Mouse (Mus musculus): ENCODE results near the gene Gm9837. TPM values are rescaled to one million over a fixed set of nuclear protein-coding genes. Genes with fewer than 3 reads are reported as not detected.

Gm9837 gene
- polyA plus RNA-seq, 1 experiment from 2014 or later, result not detected

DNA sequence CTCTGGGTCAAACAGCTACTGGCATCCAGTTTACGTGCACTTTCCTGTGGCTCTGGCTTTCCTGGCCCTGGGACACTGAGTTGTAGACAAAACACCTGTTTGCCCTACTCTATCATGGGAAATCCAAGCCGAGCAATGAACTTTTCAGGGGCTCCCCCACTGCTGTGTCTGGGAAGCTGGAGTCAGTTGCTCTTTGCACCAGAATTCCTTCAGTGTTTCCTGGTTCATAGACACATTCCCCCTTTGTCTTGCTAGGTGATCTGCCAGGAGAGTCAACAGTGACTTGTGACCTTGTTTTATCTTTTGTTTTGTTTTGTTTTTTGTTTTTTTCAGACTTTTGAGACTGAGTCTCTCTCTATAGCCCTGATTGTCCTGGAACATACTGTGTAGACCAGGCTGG is 18.9 kb downstream of the Gm9837 start:
- Histone ChIP-seq H3K4me1 (replicated peaks) (peaks cover 7% of the 10 kb centered on the region; the same call in 1 of the 2 replicates), H3K9me3 (no peaks in the 10 kb centered on the region), H3K36me3 (no peaks in the 10 kb centered on the region), H3K4me2 (no peak overlapping the region), H3K27ac (no peak overlapping the region), H3K4me3 (replicated peaks) (no peak overlapping the region), H3K9ac (replicated peaks) (no peak overlapping the region), H3K27me3 (peaks cover 6% of the 10 kb centered on the region; the same call in 1 of the 2 replicates)
- WGBS, result 55% methylated on average over 2 of the region's 2 CpGs
- ATAC-seq (ENCODE audit: insufficient number of reproducible peaks, insufficient read depth, low FRiP score, low TSS enrichment, low read depth), result no peak

DNA sequence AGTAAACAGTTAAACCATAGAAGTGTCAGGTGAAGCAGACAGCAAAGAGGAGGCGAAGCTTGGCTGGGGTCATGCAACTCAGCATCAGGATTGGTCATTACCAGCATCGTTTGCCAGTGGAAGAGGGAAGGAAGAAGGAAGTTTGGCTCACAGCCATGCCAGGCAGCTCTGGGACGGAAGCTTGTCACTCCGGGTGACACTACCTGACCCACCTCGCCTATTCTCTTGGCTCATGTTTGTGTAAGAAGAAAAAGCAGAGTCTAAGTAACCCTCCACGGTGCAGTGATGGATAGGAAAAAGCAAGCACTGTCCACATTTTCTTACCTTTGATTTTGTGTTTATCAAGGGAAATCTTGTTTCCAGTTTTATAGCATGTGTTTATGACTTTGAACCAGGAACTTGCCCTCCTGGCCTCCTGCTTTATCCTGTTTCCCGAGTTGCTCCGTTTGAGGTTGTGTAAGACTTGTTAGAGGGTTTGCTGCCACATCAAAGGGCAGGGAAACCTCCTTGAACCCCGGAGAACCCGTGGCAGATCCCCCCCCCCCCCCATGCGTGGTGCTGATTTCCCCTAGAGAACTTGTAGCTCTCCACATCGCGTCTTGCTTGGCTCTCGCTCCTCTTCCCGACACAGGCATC is 20.1 kb downstream of the Gm9837 start:
- no peak overlapping the region for H3K9ac ChIP-seq (replicated peaks)
- no peaks in the 10 kb centered on the region; the same call in 1 of the 2 replicates for H3K27me3 ChIP-seq
- ATAC-seq (ENCODE audit: insufficient number of reproducible peaks, insufficient read depth, low FRiP score, low TSS enrichment, low read depth), result no peak
- H3K9me3 ChIP-seq, result no peaks in the 10 kb centered on the region
- no peak overlapping the region for H3K27ac ChIP-seq
- 43% methylated on average over 15 of the region's 15 CpGs for WGBS
- peaks cover 7% of the 10 kb centered on the region; the same call in 1 of the 2 replicates for H3K4me1 ChIP-seq (replicated peaks)
- H3K4me2 ChIP-seq, result no peak overlapping the region
- no peaks in the 10 kb centered on the region for H3K36me3 ChIP-seq
- no peak overlapping the region for H3K4me3 ChIP-seq (replicated peaks)

DNA sequence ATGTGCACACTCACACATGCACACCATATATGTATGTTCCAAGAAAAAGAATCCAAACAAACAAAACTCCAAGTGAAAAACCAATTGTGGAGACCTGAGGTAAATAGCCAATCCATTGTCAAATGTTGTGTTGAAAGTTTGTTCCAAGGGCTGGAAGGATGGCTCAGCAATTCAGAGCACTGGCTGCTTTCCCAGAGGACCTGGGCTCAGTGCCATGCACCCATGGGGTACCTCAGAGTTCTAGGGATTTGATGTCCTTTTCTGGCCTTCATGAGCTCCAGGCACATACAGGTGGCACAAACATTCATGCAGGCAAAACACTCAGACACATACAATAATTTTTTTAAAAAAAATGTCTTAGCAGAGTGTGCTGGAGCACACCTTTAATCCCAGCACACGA is 21.8 kb downstream of the Gm9837 start:
- H3K36me3 ChIP-seq, result no peaks in the 10 kb centered on the region
- H3K4me2 ChIP-seq, result no peak overlapping the region
- peaks cover 7% of the 10 kb centered on the region; the same call in 1 of the 2 replicates for H3K4me1 ChIP-seq (replicated peaks)
- no peak overlapping the region for H3K9ac ChIP-seq (replicated peaks)
- H3K4me3 ChIP-seq (replicated peaks), result no peak overlapping the region
- H3K9me3 ChIP-seq, result no peaks in the 10 kb centered on the region
- no peak overlapping the region for H3K27ac ChIP-seq
- no peaks in the 10 kb centered on the region; the same call in 1 of the 2 replicates for H3K27me3 ChIP-seq
- WGBS, result 73% methylated on average over 1 of the region's 1 CpGs
- ATAC-seq (ENCODE audit: insufficient number of reproducible peaks, insufficient read depth, low FRiP score, low TSS enrichment, low read depth), result no peak

DNA sequence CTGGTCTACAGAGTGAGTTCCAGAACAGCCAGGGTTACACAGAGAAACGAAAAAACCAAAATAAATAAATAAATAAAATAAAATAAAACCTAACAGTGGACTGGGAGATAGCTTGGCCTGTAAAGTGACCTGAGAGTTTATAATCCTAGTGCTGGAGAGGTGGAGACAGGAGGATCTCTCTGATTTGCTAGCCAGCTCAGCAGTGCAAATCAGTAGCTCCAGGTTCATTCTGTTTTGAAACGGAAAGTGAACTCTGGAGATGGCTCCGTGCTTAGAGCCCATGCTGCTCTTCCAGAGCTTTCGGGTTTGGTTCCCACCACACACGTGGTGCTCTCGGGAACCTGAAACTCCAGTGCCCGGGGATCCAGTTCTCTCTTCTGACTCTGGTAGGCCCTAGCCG is 22.3 kb downstream of the Gm9837 start:
- ATAC-seq (ENCODE audit: insufficient number of reproducible peaks, insufficient read depth, low FRiP score, low TSS enrichment, low read depth), result no peak
- Histone ChIP-seq H3K4me2 (no peak overlapping the region), H3K4me1 (replicated peaks) (peaks cover 7% of the 10 kb centered on the region; the same call in 1 of the 2 replicates), H3K9ac (replicated peaks) (no peak overlapping the region), H3K27ac (no peak overlapping the region), H3K9me3 (no peaks in the 10 kb centered on the region), H3K36me3 (no peaks in the 10 kb centered on the region), H3K4me3 (replicated peaks) (no peak overlapping the region), H3K27me3 (no peaks in the 10 kb centered on the region; the same call in 1 of the 2 replicates)
- 86% methylated on average over 8 of the region's 8 CpGs for WGBS

DNA sequence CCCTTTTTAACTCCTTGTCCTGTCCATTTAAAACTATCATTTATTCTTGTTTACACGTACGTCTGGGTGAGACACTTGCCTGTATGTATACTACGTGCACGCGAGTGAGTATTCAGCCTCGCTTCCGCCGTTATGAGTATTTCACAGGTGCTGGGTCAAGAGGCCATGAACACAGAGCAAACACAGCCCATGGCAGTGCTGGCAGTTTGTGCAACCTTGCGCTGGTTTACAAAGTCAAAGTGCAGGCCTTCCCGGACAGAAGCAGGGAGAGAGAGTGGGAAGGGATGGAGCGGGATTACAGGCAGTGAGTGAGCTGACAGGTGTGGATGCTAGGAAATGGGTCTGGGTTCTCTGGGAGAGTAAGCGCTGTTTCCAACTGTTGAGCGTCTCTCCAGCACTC is 24.1 kb downstream of the Gm9837 start:
- Histone ChIP-seq H3K4me1 (replicated peaks) (peaks cover 7% of the 10 kb centered on the region; the same call in 1 of the 2 replicates), H3K9me3 (no peaks in the 10 kb centered on the region), H3K4me3 (replicated peaks) (no peak overlapping the region), H3K4me2 (no peak overlapping the region), H3K9ac (replicated peaks) (no peak overlapping the region), H3K27ac (no peak overlapping the region), H3K27me3 (no peaks in the 10 kb centered on the region; the same call in 1 of the 2 replicates), H3K36me3 (no peaks in the 10 kb centered on the region)
- no peak for ATAC-seq (ENCODE audit: insufficient number of reproducible peaks, insufficient read depth, low FRiP score, low TSS enrichment, low read depth)
- 85% methylated on average over 13 of the region's 13 CpGs for WGBS

DNA sequence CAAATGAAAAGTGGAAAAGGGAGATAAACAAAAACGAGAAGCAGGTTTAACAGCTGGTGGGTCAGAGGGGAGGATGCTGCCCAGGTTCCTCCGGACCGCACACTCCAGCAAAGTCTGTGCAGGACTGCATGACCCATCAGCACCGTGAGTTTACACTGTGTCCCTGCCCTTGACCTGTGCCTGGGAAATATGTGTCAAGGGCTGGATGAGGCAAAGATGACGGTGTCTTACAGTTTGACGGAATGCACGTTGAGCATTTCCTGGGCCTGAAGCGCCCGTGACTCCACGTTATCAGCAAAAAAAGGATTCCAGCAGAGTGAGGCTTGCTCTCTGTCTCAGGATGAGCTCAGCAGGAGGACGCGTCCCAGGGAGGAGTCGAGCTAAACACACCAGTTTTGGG is 24.7 kb downstream of the Gm9837 start:
- Histone ChIP-seq H3K4me3 (replicated peaks) (no peak overlapping the region), H3K27ac (no peak overlapping the region), H3K4me1 (replicated peaks) (peaks cover 6% of the 10 kb centered on the region; the same call in 1 of the 2 replicates), H3K4me2 (no peak overlapping the region), H3K27me3 (no peaks in the 10 kb centered on the region; the same call in 1 of the 2 replicates), H3K36me3 (no peaks in the 10 kb centered on the region), H3K9me3 (no peaks in the 10 kb centered on the region), H3K9ac (replicated peaks) (0 out of 2 replicates have a peak overlapping the region, but pooled peaks have one; percentile 2)
- no peak for ATAC-seq (ENCODE audit: insufficient number of reproducible peaks, insufficient read depth, low FRiP score, low TSS enrichment, low read depth)
- WGBS, result 72% methylated on average over 13 of the region's 13 CpGs

DNA sequence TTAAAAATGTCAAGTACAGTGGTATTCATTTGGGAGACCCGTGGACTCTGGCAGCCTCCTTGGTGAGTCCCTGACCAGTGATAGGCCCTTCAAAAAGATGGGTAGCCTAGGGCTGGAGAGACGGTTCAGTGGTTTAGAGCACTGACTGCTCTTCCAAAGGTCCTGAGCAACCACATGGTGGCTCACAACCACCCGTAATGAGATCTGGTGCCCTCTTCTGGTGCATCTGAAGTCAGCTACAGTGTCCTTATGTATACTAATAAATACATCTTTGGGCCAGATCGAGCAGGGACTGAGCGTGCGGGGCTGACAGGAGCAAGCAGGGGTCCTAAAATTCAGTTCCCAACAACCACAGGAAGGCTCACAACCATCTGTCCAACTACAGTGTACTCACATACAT is 26.4 kb downstream of the Gm9837 start:
- no peak for ATAC-seq (ENCODE audit: insufficient number of reproducible peaks, insufficient read depth, low FRiP score, low TSS enrichment, low read depth)
- 34% methylated on average over 6 of the region's 6 CpGs for WGBS
- Histone ChIP-seq H3K4me2 (no peak overlapping the region), H3K9me3 (no peaks in the 10 kb centered on the region), H3K4me1 (replicated peaks) (no peaks in the 10 kb centered on the region), H3K9ac (replicated peaks) (no peak overlapping the region), H3K27me3 (no peaks in the 10 kb centered on the region), H3K4me3 (replicated peaks) (no peak overlapping the region), H3K36me3 (no peaks in the 10 kb centered on the region), H3K27ac (no peak overlapping the region)

DNA sequence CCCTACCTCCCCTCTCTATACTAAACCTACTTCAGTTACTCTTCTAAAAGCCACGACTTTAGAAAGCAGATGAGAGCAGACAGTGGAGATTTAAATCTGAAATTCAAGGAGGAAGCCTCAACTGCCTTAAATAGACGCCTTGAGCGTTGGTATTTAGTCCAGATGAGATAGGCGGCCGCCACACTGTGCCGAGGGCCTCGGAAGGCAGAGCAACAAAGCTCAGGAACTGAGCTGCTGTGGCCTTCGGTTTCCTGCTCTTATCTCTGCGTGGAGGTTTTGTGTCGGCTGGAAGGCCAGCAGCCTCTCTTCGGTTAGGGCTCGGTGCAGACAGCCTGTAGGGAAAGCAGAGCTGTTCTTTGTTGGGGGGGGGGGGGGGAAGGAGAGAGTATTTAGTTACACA is 28.4 kb downstream of the Gm9837 start:
- ATAC-seq (ENCODE audit: insufficient number of reproducible peaks, insufficient read depth, low FRiP score, low TSS enrichment, low read depth), result no peak
- 53% methylated on average over 12 of the region's 12 CpGs for WGBS
- H3K4me2 ChIP-seq, result no peak overlapping the region

DNA sequence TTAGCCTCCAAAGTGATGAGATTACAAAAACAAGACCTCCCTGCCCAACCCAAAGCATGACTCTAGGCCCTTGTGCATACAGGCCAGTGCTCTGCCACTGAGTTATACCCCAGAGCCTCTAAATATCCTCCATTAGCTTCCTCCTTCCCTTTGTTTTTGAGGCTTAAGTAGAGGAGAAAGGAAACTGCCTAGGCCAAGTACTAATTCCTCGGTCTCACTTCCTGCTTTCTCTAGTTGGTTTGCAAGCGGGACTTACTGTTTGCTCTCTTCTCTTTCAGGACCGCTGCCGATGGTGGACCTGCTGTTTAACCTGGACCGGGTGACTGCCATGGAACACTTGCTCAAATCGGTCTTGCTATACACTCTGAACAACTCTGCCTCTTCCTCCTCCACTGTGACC is 33.9 kb downstream of the Gm9837 start:
- 91% methylated on average over 6 of the region's 6 CpGs for WGBS
- Histone ChIP-seq H3K27me3 (no peaks in the 10 kb centered on the region), H3K27ac (no peak overlapping the region), H3K4me2 (no peak overlapping the region), H3K9ac (replicated peaks) (no peak overlapping the region), H3K4me3 (replicated peaks) (no peak overlapping the region), H3K36me3 (no peaks in the 10 kb centered on the region), H3K9me3 (no peaks in the 10 kb centered on the region), H3K4me1 (replicated peaks) (peaks cover 3% of the 10 kb centered on the region; the same call in 1 of the 2 replicates)
- no peak for ATAC-seq (ENCODE audit: insufficient number of reproducible peaks, insufficient read depth, low FRiP score, low TSS enrichment, low read depth)

More for the DNA sequence above, 28.4 kb downstream of the Gm9837 start:
- H3K9ac ChIP-seq (replicated peaks), result no peak overlapping the region
- H3K4me1 ChIP-seq (replicated peaks), result no peaks in the 10 kb centered on the region
- no peaks in the 10 kb centered on the region for H3K27me3 ChIP-seq
- no peaks in the 10 kb centered on the region for H3K36me3 ChIP-seq
- H3K9me3 ChIP-seq, result no peaks in the 10 kb centered on the region
- H3K27ac ChIP-seq, result no peak overlapping the region
- H3K4me3 ChIP-seq (replicated peaks), result no peak overlapping the region

DNA sequence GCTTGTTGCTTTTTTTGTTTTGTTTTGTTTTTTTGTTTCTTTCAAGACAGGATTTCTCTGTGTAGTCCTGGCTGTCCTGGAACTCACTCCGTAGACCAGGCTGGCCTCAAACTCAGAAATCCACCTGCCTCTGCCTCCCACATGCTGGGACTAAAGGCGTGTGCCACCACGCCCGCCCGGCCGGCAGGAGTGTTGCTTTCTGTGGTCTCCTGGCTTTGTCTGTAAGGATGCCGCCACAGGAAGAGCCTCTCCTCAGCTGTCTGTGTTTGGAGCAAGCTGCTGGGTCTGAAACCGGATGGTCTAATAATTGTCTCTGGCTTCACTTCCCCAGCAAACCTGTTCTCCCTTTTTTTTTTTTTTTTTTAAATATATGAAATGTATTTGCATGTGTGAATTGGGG is 34.8 kb downstream of the Gm9837 start:
- H3K27me3 ChIP-seq, result no peaks in the 10 kb centered on the region
- H3K9ac ChIP-seq (replicated peaks), result no peak overlapping the region
- H3K4me3 ChIP-seq (replicated peaks), result no peak overlapping the region
- H3K36me3 ChIP-seq, result no peaks in the 10 kb centered on the region
- 87% methylated on average over 8 of the region's 8 CpGs for WGBS
- H3K4me1 ChIP-seq (replicated peaks), result peaks cover 4% of the 10 kb centered on the region; the same call in 1 of the 2 replicates
- no peak for ATAC-seq (ENCODE audit: insufficient number of reproducible peaks, insufficient read depth, low FRiP score, low TSS enrichment, low read depth)
- no peak overlapping the region for H3K27ac ChIP-seq
- H3K9me3 ChIP-seq, result no peaks in the 10 kb centered on the region
- H3K4me2 ChIP-seq, result no peak overlapping the region

DNA sequence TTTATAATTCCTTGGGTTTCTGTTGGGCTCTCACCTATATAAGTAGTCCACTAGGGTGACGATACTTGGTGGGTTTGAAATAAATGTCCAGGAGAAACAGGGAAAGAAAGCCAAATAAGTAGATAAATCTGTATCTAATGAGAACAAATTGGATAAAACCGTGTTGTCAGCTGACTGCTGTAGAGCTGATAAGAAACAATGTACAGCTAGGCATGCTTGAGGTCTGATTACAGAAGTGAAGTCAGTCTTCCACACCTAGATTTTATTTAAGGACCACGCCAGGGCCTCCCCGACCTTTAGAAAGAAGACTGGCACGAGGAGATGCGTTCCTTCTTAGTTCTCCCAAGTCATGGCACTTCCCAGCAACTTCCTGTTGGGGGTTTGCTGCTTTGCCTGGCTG is 37.2 kb downstream of the Gm9837 start:
- no peak for ATAC-seq (ENCODE audit: insufficient number of reproducible peaks, insufficient read depth, low FRiP score, low TSS enrichment, low read depth)
- Histone ChIP-seq H3K4me1 (replicated peaks) (peaks cover 12% of the 10 kb centered on the region), H3K4me2 (no peak overlapping the region), H3K4me3 (replicated peaks) (no peak overlapping the region), H3K27ac (no peak overlapping the region), H3K9me3 (no peaks in the 10 kb centered on the region), H3K36me3 (peaks cover 10% of the 10 kb centered on the region), H3K27me3 (no peaks in the 10 kb centered on the region), H3K9ac (replicated peaks) (no peak overlapping the region)
- 66% methylated on average over 6 of the region's 6 CpGs for WGBS
